Mouse (Mus musculus) lung, postnatal 0 days (tissue): Measurements from ENCODE around the gene Fhit.

ENCODE experiments used
- CTCF ChIP-seq: IDR thresholded peaks from 2 replicates; pipeline ENCODE4 v1.5.1; 2016; ENCODE audit warnings: antibody characterized with exemption, mild to moderate bottlenecking
- EP300 ChIP-seq: IDR thresholded peaks from 2 replicates; pipeline ENCODE4 v1.6.1; 2016; ENCODE audit warnings: antibody characterized with exemption, mild to moderate bottlenecking, control low read depth

DNA sequence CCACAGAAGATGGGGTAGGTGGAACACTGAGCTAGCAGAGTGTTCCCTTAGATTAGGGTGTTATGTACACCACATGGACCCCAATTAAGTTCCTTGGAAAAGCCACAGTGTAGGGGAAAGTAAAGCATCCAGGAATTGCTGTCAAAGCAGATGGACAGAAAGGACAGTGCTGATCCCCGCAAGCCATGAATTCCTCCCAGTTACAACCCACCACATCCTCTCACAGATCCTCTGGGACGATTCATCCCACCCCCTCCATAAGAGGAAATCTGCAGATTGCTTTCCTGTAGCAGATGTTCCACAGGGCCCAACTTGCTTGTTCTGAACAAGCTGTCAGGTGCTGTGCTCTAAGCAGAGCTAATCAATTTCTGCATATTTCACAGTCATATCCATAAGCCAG, 1644.2 kb downstream of the Fhit start:
- TF ChIP-seq CTCF, result no peak
- no peak for TF ChIP-seq EP300
